Mouse (Mus musculus): ENCODE data around the gene Arhgap15.

GRCm38 (mm10) chr2:43978177-43979013 lies 229.8 kb downstream of the Arhgap15 start:
- no peak for TF ChIP-seq CTCF (IDR thresholded peaks at IDR 0.05; ENCODE audit: low read depth)
- TF ChIP-seq EP300 (IDR thresholded peaks at IDR 0.05; ENCODE audit: low read depth) = no peak
